Mouse (Mus musculus) hindbrain, embryonic 16.5 days (tissue): ENCODE data around the gene Dcst2. TPM values are rescaled to one million over a fixed set of nuclear protein-coding genes. Genes with fewer than 3 reads are reported as not detected.

Experiments
- ATAC-seq: fragments of 200-750 bp; cut with Nextera tagmentation; 2 replicates; pipeline ENCODE4 v1.8.0; 2017; ENCODE audit warnings: moderate TSS enrichment, moderate library complexity
- H3K27ac ChIP-seq: fragments of 300-500 bp; sonication (generic); 2 replicates; pipeline ENCODE4 v1.5.1; 2014; ENCODE audit warnings: low read depth, mild to moderate bottlenecking, control low read depth, low read length, moderate library complexity
- H3K27me3 ChIP-seq: fragments of 300-500 bp; sonication (generic); replicated peaks from 2 replicates; pipeline ENCODE4 v1.6.1; 2014; ENCODE audit warnings: low read length; ENCODE audit not compliant: control insufficient read depth, insufficient read depth
- H3K36me3 ChIP-seq: fragments of 300-500 bp; sonication (generic); 2 replicates; pipeline ENCODE4 v1.6.1; 2014; ENCODE audit warnings: mild to moderate bottlenecking, low read length, moderate library complexity, mixed read lengths; ENCODE audit not compliant: control insufficient read depth, insufficient read depth
- H3K4me1 ChIP-seq: fragments of 300-500 bp; sonication (generic); 2 replicates; pipeline ENCODE4 v1.6.1; 2014; ENCODE audit warnings: low read depth, low read length; ENCODE audit not compliant: control insufficient read depth, insufficient read depth
- H3K4me2 ChIP-seq: fragments of 300-500 bp; sonication (generic); 2 replicates; pipeline ENCODE4 v1.6.1; 2014; ENCODE audit warnings: mild to moderate bottlenecking, low read length, control low read depth, moderate library complexity
- H3K4me3 ChIP-seq: fragments of 300-500 bp; sonication (generic); 2 replicates; pipeline ENCODE4 v1.5.1; 2014; ENCODE audit warnings: mild to moderate bottlenecking, low read length, control low read depth, moderate library complexity
- H3K9ac ChIP-seq: fragments of 300-500 bp; sonication (generic); 2 replicates; pipeline ENCODE4 v1.6.1; 2014; ENCODE audit warnings: low read depth, mild to moderate bottlenecking, control low read depth, low read length, moderate library complexity
- H3K9me3 ChIP-seq: fragments of 300-500 bp; sonication (generic); 2 replicates; pipeline ENCODE4 v1.6.1; 2014; ENCODE audit warnings: mild to moderate bottlenecking, low read length, moderate library complexity; ENCODE audit not compliant: control insufficient read depth
- WGBS: fragments of 180-500 bp; shearing (Covaris S2); extraction: QIAGEN DNeasy Blood & Tissue Kit; methylation state at CpG from one replicate; pipeline ENCODE4 v1.1.7; 2014; 5-methylcytosine and 5-hydroxymethylcytosine counted together
- polyA plus RNA-seq: library from polyadenylated mRNA; unstranded; fragments of >200 nt; fragmentation: Nextera tagmentation; extraction: Ambion mirVana; gene quantifications from 2 replicates; pipeline ENCODE4 v1.2.1, GENCODE M21; 2015

Dcst2 gene
- polyA plus RNA-seq, 1 experiment from 2014 or later: 0.10 TPM

DNA sequence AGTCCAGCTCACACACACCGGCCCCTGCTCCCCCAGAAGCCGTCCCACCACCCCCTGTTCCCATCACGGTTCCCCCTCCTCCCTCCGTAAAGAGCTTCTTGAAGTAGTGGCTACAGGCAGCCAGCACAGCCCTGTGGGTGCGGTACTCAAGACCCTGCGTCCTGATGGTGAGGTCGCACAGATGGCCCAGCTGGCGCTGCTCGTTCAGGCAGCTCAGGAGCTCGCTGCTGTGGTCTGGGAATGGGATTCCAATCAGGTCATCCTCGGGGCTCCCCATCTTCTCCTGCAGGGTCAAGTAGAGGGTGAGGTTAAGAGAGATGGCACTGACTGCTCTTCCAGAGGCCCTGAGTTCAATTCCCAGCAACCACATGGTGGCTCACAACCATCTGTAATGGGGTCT is 19.5 kb downstream of the Dcst2 start:
- H3K36me3 ChIP-seq: no peaks in the 10 kb centered on the region
- H3K4me1 ChIP-seq: peaks cover 10% of the 10 kb centered on the region
- no peak overlapping the region for H3K4me2 ChIP-seq
- WGBS: 74% methylated on average over 10 of the region's 11 CpGs
- ATAC-seq: no peak
- no peak overlapping the region for H3K4me3 ChIP-seq
- no peak overlapping the region for H3K9ac ChIP-seq
- H3K9me3 ChIP-seq: no peaks in the 10 kb centered on the region
- no peaks in the 10 kb centered on the region for H3K27me3 ChIP-seq
- no peak overlapping the region for H3K27ac ChIP-seq

DNA sequence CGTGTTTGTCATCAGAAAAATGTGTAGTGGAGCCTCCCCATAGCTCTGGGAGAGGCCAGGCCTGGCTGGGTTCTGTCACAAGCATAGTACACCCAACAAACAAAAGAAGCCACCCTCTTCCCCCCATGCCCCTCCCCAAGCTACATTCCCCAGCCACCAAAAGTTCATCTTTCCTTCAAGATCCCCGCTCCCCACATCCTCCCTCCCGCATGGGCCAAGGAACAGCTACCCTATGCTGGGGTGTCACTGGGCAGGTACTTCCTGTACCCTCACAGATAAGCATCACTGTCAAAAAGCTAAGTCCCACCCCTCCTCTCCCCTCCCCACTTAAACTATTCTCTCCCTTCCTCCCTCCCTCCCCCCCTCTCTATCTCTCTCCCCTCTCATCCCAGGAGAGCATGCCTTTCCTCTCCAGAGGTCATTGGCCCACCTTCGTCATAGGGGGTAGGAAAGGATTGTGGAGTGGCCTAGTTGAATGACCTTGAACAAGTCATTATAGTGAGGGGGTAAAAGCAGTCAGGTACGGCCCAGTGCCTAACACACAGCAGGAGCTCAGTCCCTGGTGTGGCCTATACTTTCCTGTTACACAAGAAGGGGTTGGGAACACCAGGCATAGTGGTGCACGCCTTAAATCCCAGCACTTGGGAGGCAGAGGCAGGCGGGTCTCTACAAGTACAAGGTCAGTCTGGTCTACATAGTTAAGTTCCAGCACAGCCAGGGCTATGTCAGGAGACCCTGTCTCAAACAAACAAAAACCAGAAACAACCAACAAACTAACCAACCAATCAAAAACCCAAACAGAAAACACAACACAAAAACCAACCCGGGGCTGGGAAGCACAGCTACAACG is 20.5 kb downstream of the Dcst2 start:
- Histone ChIP-seq H3K9ac (no peak overlapping the region), H3K27me3 (no peaks in the 10 kb centered on the region), H3K36me3 (no peaks in the 10 kb centered on the region), H3K27ac (no peak overlapping the region), H3K4me3 (no peak overlapping the region), H3K4me1 (peaks cover 10% of the 10 kb centered on the region), H3K9me3 (no peaks in the 10 kb centered on the region), H3K4me2 (no peak overlapping the region)
- ATAC-seq: no peak
- WGBS: 91% methylated on average over 9 of the region's 9 CpGs

DNA sequence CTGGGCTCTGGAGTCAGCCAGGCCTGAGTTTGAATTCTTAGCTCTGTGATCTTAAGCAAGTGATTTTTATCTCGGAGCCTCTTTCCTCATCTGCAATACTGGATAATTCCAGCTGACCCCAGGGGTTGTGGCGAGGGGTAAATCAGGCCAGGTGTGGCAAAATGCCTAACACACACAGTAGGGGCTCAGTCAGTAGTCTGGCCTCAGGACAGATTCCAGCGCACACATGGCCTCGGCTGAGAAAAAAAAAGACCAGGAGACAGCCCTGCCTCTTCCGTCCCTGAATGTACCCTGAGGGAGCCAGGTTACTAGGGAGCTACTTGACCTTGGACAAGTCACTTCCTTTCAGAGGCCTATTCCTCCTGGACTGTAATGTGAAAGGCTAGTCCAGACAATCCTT is 21.2 kb downstream of the Dcst2 start:
- Histone ChIP-seq H3K9ac (no peak overlapping the region), H3K27ac (no peak overlapping the region), H3K36me3 (no peaks in the 10 kb centered on the region), H3K4me1 (peaks cover 12% of the 10 kb centered on the region), H3K27me3 (no peaks in the 10 kb centered on the region), H3K4me3 (no peak overlapping the region), H3K9me3 (no peaks in the 10 kb centered on the region), H3K4me2 (no peak overlapping the region)
- 80% methylated on average over 5 of the region's 5 CpGs for WGBS
- no peak for ATAC-seq

DNA sequence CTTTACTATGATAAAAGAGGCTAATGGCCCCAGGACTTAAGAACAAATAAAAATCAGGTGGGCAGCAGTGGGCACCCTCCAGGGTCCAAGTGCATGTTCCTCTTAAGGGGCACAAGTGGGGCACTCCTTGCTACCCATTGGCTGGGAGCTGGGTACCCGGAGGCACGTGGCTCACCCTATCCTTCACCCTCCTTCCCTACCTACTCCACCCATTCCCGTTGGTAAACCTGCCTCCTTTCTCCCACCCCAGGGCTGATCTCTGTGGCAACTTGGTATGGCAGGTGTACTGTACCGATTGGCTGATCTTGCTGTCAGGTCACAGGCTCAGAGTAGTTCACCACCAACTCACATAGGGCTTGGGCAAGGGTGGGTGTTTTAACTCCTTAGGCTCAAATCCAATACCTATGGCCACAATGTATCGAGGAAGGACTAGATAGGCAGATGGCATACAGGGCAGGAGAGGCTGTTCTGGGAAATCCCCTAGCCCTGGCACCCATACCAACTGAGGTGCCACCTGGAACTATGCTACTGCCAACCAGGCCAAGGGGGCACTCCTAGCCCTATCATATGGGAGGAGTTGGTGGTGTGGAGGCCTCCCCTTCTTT is 22.0 kb downstream of the Dcst2 start:
- 76% methylated on average over 5 of the region's 5 CpGs for WGBS
- H3K27ac ChIP-seq: no peak overlapping the region
- H3K9me3 ChIP-seq: no peaks in the 10 kb centered on the region
- H3K4me2 ChIP-seq: no peak overlapping the region
- no peak overlapping the region for H3K9ac ChIP-seq
- no peaks in the 10 kb centered on the region for H3K27me3 ChIP-seq
- ATAC-seq: no peak
- H3K4me1 ChIP-seq: peaks cover 4% of the 10 kb centered on the region
- H3K36me3 ChIP-seq: no peaks in the 10 kb centered on the region
- H3K4me3 ChIP-seq: no peak overlapping the region

DNA sequence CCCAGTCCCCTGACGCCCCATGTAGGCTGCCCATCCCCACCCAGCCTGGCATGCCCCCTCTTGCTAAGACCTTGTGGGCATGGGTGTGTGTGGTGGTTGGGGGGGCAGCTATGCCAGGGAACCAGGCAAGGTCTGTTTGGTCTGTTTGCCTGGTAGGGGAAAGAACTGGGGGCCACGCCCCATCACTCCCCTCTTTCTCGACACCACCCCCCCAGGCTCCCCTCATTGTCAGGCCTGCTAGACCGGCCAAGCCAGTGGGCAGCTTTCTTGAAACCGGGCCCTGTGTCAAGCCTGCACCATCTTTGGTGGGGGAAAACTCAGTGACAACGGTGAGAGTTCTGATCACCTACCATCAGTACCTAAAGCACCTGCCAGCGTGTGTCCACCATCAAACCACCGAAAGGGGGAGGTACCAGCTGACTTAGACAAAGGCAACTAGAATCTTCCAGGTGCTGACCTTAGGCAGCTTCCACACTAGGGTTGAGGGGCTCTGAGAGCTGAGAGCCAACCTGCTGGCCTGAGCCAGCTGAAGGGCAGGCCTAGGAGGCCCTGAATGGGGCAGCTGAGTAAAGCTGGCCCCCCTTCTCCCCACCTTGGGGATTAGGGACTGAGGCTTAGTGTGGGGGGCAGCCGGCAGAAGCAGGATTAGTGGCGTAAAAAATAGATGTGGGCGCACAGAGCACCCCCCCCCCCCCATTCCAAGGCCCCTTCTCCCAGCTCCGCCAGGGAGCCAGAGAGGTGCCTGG is 22.7 kb downstream of the Dcst2 start:
- H3K27ac ChIP-seq: no peak overlapping the region
- 74% methylated on average over 11 of the region's 12 CpGs for WGBS
- no peaks in the 10 kb centered on the region for H3K9me3 ChIP-seq
- ATAC-seq: no peak
- no peaks in the 10 kb centered on the region for H3K27me3 ChIP-seq
- no peak overlapping the region for H3K4me3 ChIP-seq
- H3K9ac ChIP-seq: no peak overlapping the region; the same call in 1 of the 2 replicates
- peaks cover 3% of the 10 kb centered on the region; the same call in 1 of the 2 replicates for H3K4me1 ChIP-seq
- H3K36me3 ChIP-seq: no peaks in the 10 kb centered on the region
- H3K4me2 ChIP-seq: no peak overlapping the region

DNA sequence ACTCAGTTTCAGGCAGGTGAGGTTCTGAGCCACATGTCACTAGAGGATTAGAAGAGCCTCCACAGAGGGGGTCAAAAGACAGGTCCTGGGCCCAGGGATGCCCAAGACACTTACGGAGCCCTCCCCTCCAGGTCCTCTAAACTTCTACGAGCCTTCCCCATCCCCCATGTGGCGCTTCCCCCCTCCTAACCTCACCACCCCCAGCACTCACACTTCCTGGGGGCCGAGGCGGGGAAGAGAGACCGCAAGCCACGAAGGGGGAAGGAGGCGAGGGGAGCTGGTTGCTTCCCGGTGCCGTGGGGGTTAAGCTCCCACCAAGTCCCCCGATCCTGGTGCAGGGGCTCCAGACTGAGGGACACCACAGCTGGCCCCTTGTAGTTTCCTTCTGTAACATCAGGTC is 23.7 kb downstream of the Dcst2 start:
- 56% methylated on average over 11 of the region's 11 CpGs for WGBS
- Histone ChIP-seq H3K27me3 (no peaks in the 10 kb centered on the region), H3K9me3 (no peaks in the 10 kb centered on the region), H3K4me2 (no peak overlapping the region), H3K27ac (no peak overlapping the region), H3K36me3 (no peaks in the 10 kb centered on the region), H3K9ac (no peak overlapping the region), H3K4me1 (peaks cover 3% of the 10 kb centered on the region), H3K4me3 (no peak overlapping the region)
- ATAC-seq: no peak

DNA sequence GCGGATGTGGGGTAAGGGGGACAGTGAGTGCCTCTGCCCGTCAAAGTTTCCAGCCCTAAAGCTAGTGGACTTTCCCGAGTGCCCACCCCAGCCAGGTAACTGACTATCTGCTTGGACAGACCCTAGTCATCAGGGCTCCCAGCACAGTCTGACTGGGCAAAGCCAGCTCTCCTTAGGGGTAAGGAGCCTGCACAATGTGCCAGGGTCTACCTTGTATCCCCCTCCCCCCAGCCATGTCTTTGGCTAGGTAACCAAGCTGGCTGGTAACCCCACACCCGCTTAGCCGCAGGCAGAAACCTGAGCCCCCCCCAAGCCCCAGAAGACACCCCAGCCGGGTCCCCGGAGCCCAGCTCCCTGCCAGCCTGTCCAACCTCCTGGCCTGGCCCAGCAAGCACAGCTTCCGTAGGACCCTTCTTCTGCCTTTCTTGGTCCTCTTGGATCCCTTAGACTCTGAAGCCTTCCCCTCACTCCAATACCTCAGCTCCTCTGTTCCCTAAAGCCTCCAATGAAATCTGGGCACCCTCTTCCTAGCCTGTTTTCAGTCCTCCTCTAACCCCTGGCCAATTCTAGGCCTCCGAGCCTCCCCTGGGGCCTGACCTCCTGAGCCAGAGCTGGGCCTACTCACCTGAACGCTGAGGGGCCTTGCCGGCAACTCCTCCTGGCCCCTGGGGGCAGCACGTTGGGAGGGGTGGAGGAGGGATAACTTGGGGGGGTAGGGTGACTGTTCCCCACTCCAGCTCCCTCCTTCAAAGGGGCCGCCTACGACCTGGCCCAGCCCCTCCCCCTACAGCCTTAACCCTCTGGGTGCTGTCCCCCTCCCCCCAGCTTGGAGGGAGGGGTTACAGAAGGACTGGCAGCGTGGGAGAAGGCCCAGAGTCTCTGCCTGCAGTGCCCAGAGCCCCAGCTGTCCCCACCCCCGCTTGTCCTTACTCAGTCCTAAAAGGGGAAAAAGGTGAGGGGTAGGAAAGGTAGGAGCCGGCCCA is 25.0 kb downstream of the Dcst2 start:
- Histone ChIP-seq H3K4me1 (peaks cover 14% of the 10 kb centered on the region), H3K27me3 (no peaks in the 10 kb centered on the region), H3K36me3 (no peaks in the 10 kb centered on the region), H3K4me3 (no peak overlapping the region), H3K9me3 (no peaks in the 10 kb centered on the region), H3K9ac (no peak overlapping the region), H3K4me2 (no peak overlapping the region), H3K27ac (no peak overlapping the region)
- ATAC-seq: no peak
- 60% methylated on average over 17 of the region's 17 CpGs for WGBS

DNA sequence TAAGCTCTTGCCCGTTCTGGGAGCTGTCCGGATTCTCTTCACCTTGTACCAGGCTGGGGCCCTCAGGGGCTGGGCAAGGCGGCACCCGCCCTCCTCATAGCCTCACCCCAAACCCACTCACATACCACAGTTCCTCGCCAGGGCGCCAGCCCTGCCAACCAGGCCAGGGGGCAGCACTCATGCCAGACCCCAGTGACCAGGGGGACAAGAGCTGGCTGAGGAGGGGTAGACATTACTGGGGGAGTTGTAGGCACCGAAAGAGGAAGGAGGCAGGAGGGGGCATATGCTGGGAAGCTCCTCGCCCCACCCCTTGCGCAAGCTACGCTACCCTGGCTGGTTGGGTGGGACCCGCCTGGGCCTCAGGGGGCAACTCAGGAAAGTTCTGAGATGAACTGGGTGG is 25.9 kb downstream of the Dcst2 start:
- H3K4me1 ChIP-seq: peaks cover 23% of the 10 kb centered on the region
- H3K36me3 ChIP-seq: no peaks in the 10 kb centered on the region
- H3K4me2 ChIP-seq: no peak overlapping the region
- H3K27me3 ChIP-seq: no peaks in the 10 kb centered on the region
- ATAC-seq: no peak
- no peaks in the 10 kb centered on the region for H3K9me3 ChIP-seq
- H3K4me3 ChIP-seq: no peak overlapping the region
- no peak overlapping the region for H3K27ac ChIP-seq
- no peak overlapping the region; the same call in 1 of the 2 replicates for H3K9ac ChIP-seq
- 75% methylated on average over 11 of the region's 11 CpGs for WGBS
